Mouse (Mus musculus) stomach, embryonic 14.5 days (tissue): ENCODE data around the gene Zfp607b. TPM values are rescaled to one million over a fixed set of nuclear protein-coding genes. Genes with fewer than 3 reads are reported as not detected.
A peak's percentile ranks its signal among the peaks of the same experiment; 100 is the strongest.

Source experiments
- ATAC-seq: fragments of 200-750 bp; cut with Nextera tagmentation; 2 replicates; pipeline ENCODE4 v1.8.0; 2017; ENCODE audit warnings: low read depth, moderate TSS enrichment; ENCODE audit not compliant: insufficient number of reproducible peaks, insufficient read depth, low FRiP score
- H3K27ac ChIP-seq: fragments of 300-500 bp; sonication (generic); 2 replicates; pipeline ENCODE4 v1.5.1; 2014; ENCODE audit warnings: mild to moderate bottlenecking, low read length, moderate library complexity, mixed read lengths
- H3K27me3 ChIP-seq: fragments of 300-500 bp; sonication (generic); 2 replicates; pipeline ENCODE4 v1.6.1; 2014; ENCODE audit warnings: low read length, control low read depth, mixed read lengths; ENCODE audit not compliant: control insufficient read depth, insufficient read depth
- H3K36me3 ChIP-seq: fragments of 300-500 bp; sonication (generic); 2 replicates; pipeline ENCODE4 v1.6.1; 2014; ENCODE audit warnings: mild to moderate bottlenecking, control low read depth, low read length, moderate library complexity, mixed read lengths; ENCODE audit not compliant: control insufficient read depth, insufficient read depth
- H3K4me1 ChIP-seq: fragments of 300-500 bp; sonication (generic); 2 replicates; pipeline ENCODE4 v1.6.1; 2014; ENCODE audit warnings: low read length, control low read depth, mixed read lengths; ENCODE audit not compliant: control insufficient read depth, insufficient read depth
- H3K4me2 ChIP-seq: fragments of 300-500 bp; sonication (generic); replicated peaks from 2 replicates; pipeline ENCODE4 v1.6.1; 2014; ENCODE audit warnings: low read depth, low read length, control low read depth
- H3K4me3 ChIP-seq: fragments of 300-500 bp; sonication (generic); 2 replicates; pipeline ENCODE4 v1.5.1; 2014; ENCODE audit warnings: low read depth, low read length, control low read depth
- H3K9ac ChIP-seq: fragments of 300-500 bp; sonication (generic); replicated peaks from 2 replicates; pipeline ENCODE4 v1.6.1; 2014; ENCODE audit warnings: low read depth, mild to moderate bottlenecking, control low read depth, low read length, moderate library complexity, mixed read lengths
- H3K9me3 ChIP-seq: fragments of 300-500 bp; sonication (generic); 2 replicates; pipeline ENCODE4 v1.6.1; 2016; ENCODE audit warnings: low read depth, low read length, control low read depth; ENCODE audit not compliant: control insufficient read depth
- WGBS: fragments of 180-500 bp; shearing (Covaris S2); extraction: QIAGEN DNeasy Blood & Tissue Kit; methylation state at CpG from one replicate; pipeline ENCODE4 v1.1.7; 2014; 5-methylcytosine and 5-hydroxymethylcytosine counted together
- polyA plus RNA-seq: library from polyadenylated mRNA; unstranded; fragments of >200 nt; fragmentation: Nextera tagmentation; extraction: Ambion mirVana; gene quantifications from 2 replicates; pipeline ENCODE4 v1.2.1, GENCODE M21; 2014

Zfp607b gene
- polyA plus RNA-seq, 1 experiment from 2014 or later, result 3.3 TPM

- WGBS, result 64% methylated on average over 20 of the region's 20 CpGs
- no peaks in the 10 kb centered on the region for H3K36me3 ChIP-seq
- no peak overlapping the region for H3K9ac ChIP-seq
- H3K4me1 ChIP-seq, result 0 out of 2 replicates have a peak, but pooled peaks cover 4% of the 10 kb centered on the region
- H3K27me3 ChIP-seq, result peaks cover 30% of the 10 kb centered on the region
- H3K27ac ChIP-seq, result no peak overlapping the region
- H3K9me3 ChIP-seq, result no peaks in the 10 kb centered on the region
- no peak for ATAC-seq
- no peak overlapping the region for H3K4me2 ChIP-seq
- H3K4me3 ChIP-seq, result no peak overlapping the region
These were observed 34.4 kb upstream of the Zfp607b start for GRCm38 (mm10) chr7:27654607-27655276.

- no peak overlapping the region for H3K4me3 ChIP-seq
- no peak overlapping the region for H3K27ac ChIP-seq
- H3K4me1 ChIP-seq, result 0 out of 2 replicates have a peak, but pooled peaks cover 4% of the 10 kb centered on the region
- H3K9me3 ChIP-seq, result no peaks in the 10 kb centered on the region
- 31% methylated on average over 11 of the region's 11 CpGs for WGBS
- H3K27me3 ChIP-seq, result peaks cover 30% of the 10 kb centered on the region
- no peak for ATAC-seq
- no peaks in the 10 kb centered on the region for H3K36me3 ChIP-seq
- H3K9ac ChIP-seq, result no peak overlapping the region
- H3K4me2 ChIP-seq, result no peak overlapping the region
These were observed 33.6 kb upstream of the Zfp607b start for GRCm38 (mm10) chr7:27655545-27655944.

DNA sequence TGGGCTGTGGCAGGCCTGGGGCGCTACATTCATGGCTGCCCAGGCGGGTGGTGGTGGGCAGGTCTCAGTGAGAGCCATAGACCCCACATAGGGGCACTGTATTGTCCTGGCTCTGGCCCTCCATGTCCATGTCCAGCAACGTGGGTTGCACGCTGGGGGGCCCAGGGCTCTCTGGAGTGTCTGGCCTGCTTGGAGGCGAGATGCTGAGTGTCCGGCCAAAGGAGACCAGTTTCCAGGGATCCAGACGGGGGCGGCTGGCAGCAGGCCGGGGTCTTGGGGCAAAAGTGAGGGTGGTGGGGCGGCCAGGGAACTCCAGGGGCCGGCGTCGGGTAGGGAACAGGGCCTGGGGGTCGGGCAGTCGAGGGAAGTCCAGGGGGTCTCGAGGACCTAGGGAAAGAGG, 32.5 kb upstream of the Zfp607b start:
- peaks cover 30% of the 10 kb centered on the region for H3K27me3 ChIP-seq
- H3K4me2 ChIP-seq, result no peak overlapping the region
- no peak overlapping the region for H3K9ac ChIP-seq
- WGBS, result 90% methylated on average over 16 of the region's 16 CpGs
- no peak for ATAC-seq
- H3K9me3 ChIP-seq, result no peaks in the 10 kb centered on the region
- 0 out of 2 replicates have a peak, but pooled peaks cover 4% of the 10 kb centered on the region for H3K4me1 ChIP-seq
- no peaks in the 10 kb centered on the region for H3K36me3 ChIP-seq
- H3K27ac ChIP-seq, result no peak overlapping the region
- no peak overlapping the region for H3K4me3 ChIP-seq

GRCm38 (mm10) chr7:27657824-27658395, 31.2 kb upstream of the Zfp607b start:
- peaks cover 25% of the 10 kb centered on the region for H3K27me3 ChIP-seq
- H3K27ac ChIP-seq, result no peak overlapping the region
- no peak overlapping the region for H3K9ac ChIP-seq
- H3K9me3 ChIP-seq, result no peaks in the 10 kb centered on the region
- H3K4me3 ChIP-seq, result no peak overlapping the region
- no peak for ATAC-seq
- H3K4me1 ChIP-seq, result 0 out of 2 replicates have a peak, but pooled peaks cover 4% of the 10 kb centered on the region
- no peak overlapping the region for H3K4me2 ChIP-seq
- no peaks in the 10 kb centered on the region for H3K36me3 ChIP-seq
- 32% methylated on average over 53 of the region's 53 CpGs for WGBS

DNA sequence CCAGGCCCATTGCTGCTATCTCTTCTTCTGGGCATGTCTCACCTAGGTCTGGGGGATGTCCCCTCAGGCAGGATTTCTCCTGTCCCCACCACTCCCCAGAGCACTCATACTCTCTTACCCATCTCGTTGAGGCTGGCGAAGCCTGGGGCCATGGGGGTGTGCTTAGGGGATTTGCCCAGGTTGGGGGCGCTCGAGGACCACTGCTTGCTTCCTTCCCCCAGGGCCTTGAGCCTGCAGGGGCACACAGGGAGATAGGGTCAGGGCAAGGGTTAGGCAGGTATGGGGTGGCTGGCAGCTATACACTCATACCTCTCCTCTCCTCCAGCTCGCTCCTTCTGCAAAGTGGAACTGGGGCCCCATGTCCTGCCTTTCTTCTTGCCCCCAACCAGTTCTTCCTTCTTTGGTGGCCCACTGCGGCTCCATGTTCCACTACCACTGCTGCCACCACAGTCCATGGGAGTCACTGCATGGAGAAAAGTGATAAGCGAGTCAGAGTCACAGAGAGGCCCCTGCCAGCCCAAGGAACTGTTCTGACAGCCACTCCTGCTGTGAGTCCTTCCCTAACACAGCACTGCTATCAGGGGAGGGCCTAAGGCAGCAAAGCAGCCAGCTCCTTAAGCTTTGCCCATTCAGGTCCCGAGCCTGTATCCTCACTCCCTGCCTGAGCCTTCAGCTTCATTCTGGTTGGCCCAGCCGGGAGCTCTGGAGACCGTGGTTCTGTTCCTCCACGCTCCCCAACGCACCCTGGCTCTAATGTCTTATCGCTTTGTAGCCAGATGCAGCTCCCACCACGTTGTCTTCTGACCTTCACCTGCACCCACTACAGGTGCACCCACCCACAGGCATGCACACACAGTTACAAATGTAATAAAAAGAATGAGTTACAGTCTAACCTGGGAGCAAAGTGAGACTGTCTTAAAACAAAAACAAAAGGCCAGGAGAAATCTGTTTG, 30.2 kb upstream of the Zfp607b start:
- Histone ChIP-seq H3K27ac (no peak overlapping the region), H3K4me3 (no peak overlapping the region), H3K4me1 (0 out of 2 replicates have a peak, but pooled peaks cover 2% of the 10 kb centered on the region), H3K4me2 (no peak overlapping the region), H3K27me3 (peaks cover 14% of the 10 kb centered on the region), H3K9me3 (no peaks in the 10 kb centered on the region), H3K9ac (no peak overlapping the region), H3K36me3 (no peaks in the 10 kb centered on the region)
- WGBS, result 61% methylated on average over 14 of the region's 14 CpGs
- no peak for ATAC-seq

DNA sequence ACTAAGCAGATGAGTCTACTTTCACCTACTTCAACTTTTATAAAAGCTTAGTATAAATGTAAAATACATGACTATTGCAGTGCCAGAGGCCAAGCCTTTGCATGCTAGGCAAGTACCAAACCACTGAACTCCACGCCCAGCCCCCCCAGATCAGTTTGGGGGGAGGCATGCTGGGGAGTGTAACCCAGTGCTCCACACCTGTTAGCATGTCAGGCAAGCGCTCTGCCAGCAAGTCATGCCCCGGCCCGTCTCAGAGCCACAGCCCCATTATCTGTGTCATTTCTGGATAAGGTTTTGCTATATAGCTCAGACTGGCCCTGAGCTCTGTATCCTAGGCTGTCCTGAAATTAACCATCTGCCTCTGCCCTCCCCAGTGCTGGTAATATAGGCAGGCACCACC, 27.1 kb upstream of the Zfp607b start:
- Histone ChIP-seq H3K4me3 (no peak overlapping the region), H3K9ac (no peak overlapping the region), H3K4me1 (no peaks in the 10 kb centered on the region), H3K4me2 (no peak overlapping the region), H3K9me3 (no peaks in the 10 kb centered on the region), H3K36me3 (no peaks in the 10 kb centered on the region), H3K27me3 (peaks cover 6% of the 10 kb centered on the region; the same call in 1 of the 2 replicates), H3K27ac (no peak overlapping the region)
- no peak for ATAC-seq
- 75% methylated on average over 4 of the region's 4 CpGs for WGBS

GRCm38 (mm10) chr7:27673064-27673574, 16.0 kb upstream of the Zfp607b start:
- 57% methylated on average over 9 of the region's 9 CpGs for WGBS
- ATAC-seq, result no peak
- peak overlapping the region; percentile 99 for H3K4me2 ChIP-seq
- no peaks in the 10 kb centered on the region for H3K9me3 ChIP-seq
- peak overlapping the region; percentile 91 for H3K9ac ChIP-seq
- no peaks in the 10 kb centered on the region; the same call in 1 of the 2 replicates for H3K36me3 ChIP-seq
- H3K27me3 ChIP-seq, result no peaks in the 10 kb centered on the region
- H3K4me1 ChIP-seq, result peaks cover 16% of the 10 kb centered on the region
- H3K27ac ChIP-seq, result no peak overlapping the region
- peak overlapping the region; percentile 95 for H3K4me3 ChIP-seq

- H3K36me3 ChIP-seq, result no peaks in the 10 kb centered on the region
- peak overlapping the region; percentile 99 for H3K4me2 ChIP-seq
- no peak for ATAC-seq
- no peak overlapping the region; the same call in 1 of the 2 replicates for H3K27ac ChIP-seq
- H3K4me3 ChIP-seq, result peak overlapping the region; percentile 95
- peaks cover 16% of the 10 kb centered on the region for H3K4me1 ChIP-seq
- no peaks in the 10 kb centered on the region for H3K9me3 ChIP-seq
- no peaks in the 10 kb centered on the region for H3K27me3 ChIP-seq
- WGBS, result under 1% methylated on average over 50 of the region's 52 CpGs
- peak overlapping the region; percentile 91 for H3K9ac ChIP-seq
These were observed 15.5 kb upstream of the Zfp607b start for GRCm38 (mm10) chr7:27673575-27674131.
